Mouse (Mus musculus) stomach, postnatal 0 days (tissue): Measurements from ENCODE around the gene Sdf2l1. TPM values are rescaled to one million over a fixed set of nuclear protein-coding genes. Genes with fewer than 3 reads are reported as not detected.

Experiments
- ATAC-seq: fragments of 200-750 bp; cut with Nextera tagmentation; 2 replicates; pipeline ENCODE4 v1.8.0; 2017; ENCODE audit not compliant: low FRiP score, low TSS enrichment
- DNase-seq: peaks from one replicate; pipeline ENCODE4 v3.0.0-alpha.2; 2016; ENCODE audit warnings: low spot score
- H3K27ac ChIP-seq: fragments of 300-500 bp; sonication (generic); replicated peaks from 2 replicates; pipeline ENCODE4 v1.5.1; 2014; ENCODE audit warnings: mild to moderate bottlenecking, control low read depth
- H3K27me3 ChIP-seq: fragments of 300-500 bp; sonication (generic); 2 replicates; pipeline ENCODE4 v1.6.1; 2014; ENCODE audit warnings: low read length; ENCODE audit not compliant: control insufficient read depth, insufficient read depth
- H3K36me3 ChIP-seq: fragments of 300-500 bp; sonication (generic); 2 replicates; pipeline ENCODE4 v1.6.1; 2014; ENCODE audit warnings: low read length, mixed read lengths; ENCODE audit not compliant: control insufficient read depth, insufficient read depth
- H3K4me1 ChIP-seq: fragments of 300-500 bp; sonication (generic); replicated peaks from 2 replicates; pipeline ENCODE4 v1.6.1; 2014; ENCODE audit warnings: antibody characterized with exemption; ENCODE audit not compliant: control insufficient read depth, insufficient read depth
- H3K4me2 ChIP-seq: fragments of 300-500 bp; sonication (generic); replicated peaks from 2 replicates; pipeline ENCODE4 v1.6.1; 2014; ENCODE audit warnings: low read depth, mild to moderate bottlenecking, control low read depth, moderate library complexity
- H3K4me3 ChIP-seq: fragments of 300-500 bp; sonication (generic); 2 replicates; pipeline ENCODE4 v1.5.1; 2014; ENCODE audit warnings: low read depth, low read length, control low read depth
- H3K9ac ChIP-seq: fragments of 300-500 bp; sonication (generic); 2 replicates; pipeline ENCODE4 v1.6.1; 2014; ENCODE audit warnings: mild to moderate bottlenecking, low read length, control low read depth, mixed read lengths
- H3K9me3 ChIP-seq: fragments of 300-500 bp; sonication (generic); 2 replicates; pipeline ENCODE4 v1.6.1; 2016; ENCODE audit warnings: low read length; ENCODE audit not compliant: control insufficient read depth
- CTCF ChIP-seq: IDR thresholded peaks from 2 replicates; pipeline ENCODE4 v1.5.1; 2016; ENCODE audit warnings: antibody characterized with exemption, low read depth, mild to moderate bottlenecking, moderate library complexity
- EP300 ChIP-seq: optimal IDR thresholded peaks from 2 replicates; pipeline ENCODE3; 2016; ENCODE audit warnings: antibody characterized with exemption
- WGBS: fragments of 180-500 bp; shearing (Covaris S2); extraction: QIAGEN DNeasy Blood & Tissue Kit; methylation state at CpG from one replicate; pipeline ENCODE4 v1.1.7; 2014; 5-methylcytosine and 5-hydroxymethylcytosine counted together
- polyA plus RNA-seq: library from polyadenylated mRNA; unstranded; fragments of >200 nt; fragmentation: Nextera tagmentation; extraction: Ambion mirVana; gene quantifications from 2 replicates; pipeline ENCODE4 v1.2.1, GENCODE M21; 2015

Sdf2l1 gene
- polyA plus RNA-seq, 1 experiment from 2014 or later = 170 TPM

GRCm38 (mm10) chr16:17147391-17147929 lies 15.3 kb upstream of the Sdf2l1 start:
- ATAC-seq (peak; percentile 63), DNase-seq (peak; percentile 82)
- TF ChIP-seq CTCF = no peak
- no peak for TF ChIP-seq EP300
- peak overlapping the region; percentile 57 for H3K4me3 ChIP-seq
- no peaks in the 10 kb centered on the region for H3K9me3 ChIP-seq
- H3K4me1 ChIP-seq = 0 out of 2 replicates have a peak, but pooled peaks cover 4% of the 10 kb centered on the region
- under 1% methylated on average over 40 of the region's 41 CpGs for WGBS
- no peaks in the 10 kb centered on the region for H3K27me3 ChIP-seq
- H3K9ac ChIP-seq = peak overlapping the region; percentile 63
- H3K27ac ChIP-seq = peak overlapping the region; percentile 67; the same call in 1 of the 2 replicates
- peak overlapping the region; percentile 98 for H3K4me2 ChIP-seq
- H3K36me3 ChIP-seq = peaks cover 5% of the 10 kb centered on the region; the same call in 1 of the 2 replicates

- no peaks in the 10 kb centered on the region for H3K27me3 ChIP-seq
- H3K4me3 ChIP-seq = peak within 1 kb of the TSS; percentile 57
- H3K9me3 ChIP-seq = no peaks in the 10 kb centered on the region
- no peaks in the 10 kb centered on the region for H3K36me3 ChIP-seq
- DNase-seq = peak; percentile 90
- TF ChIP-seq EP300 (no peak), CTCF (peak; percentile 75)
- WGBS = 0% methylated on average over 34 of the region's 34 CpGs
- H3K9ac ChIP-seq = peak within 1 kb of the TSS; percentile 63
- peak; percentile 74 for ATAC-seq
- 0 out of 2 replicates have a peak, but pooled peaks cover 4% of the 10 kb centered on the region for H3K4me1 ChIP-seq
- H3K4me2 ChIP-seq = peak within 1 kb of the TSS; percentile 98
- H3K27ac ChIP-seq = peak within 1 kb of the TSS; percentile 67; the same call in 1 of the 2 replicates
Observed at GRCm38 (mm10) chr16:17146772-17147235, 14.6 kb upstream of the Sdf2l1 start, which contains the start of gene Ccdc116. Ccdc116 (minus strand) TSS chr16:17147229.

GRCm38 (mm10) chr16:17144339-17144738 lies 12.2 kb upstream of the Sdf2l1 start, which contains the start of gene Ydjc:
Ydjc (plus strand) TSS chr16:17144621.
- Histone ChIP-seq H3K4me3 (no peak within 1 kb of the TSS), H3K36me3 (no peaks in the 10 kb centered on the region), H3K9ac (no peak within 1 kb of the TSS), H3K27me3 (no peaks in the 10 kb centered on the region), H3K27ac (no peak within 1 kb of the TSS), H3K4me2 (no peak within 1 kb of the TSS), H3K4me1 (0 out of 2 replicates have a peak, but pooled peaks cover 4% of the 10 kb centered on the region), H3K9me3 (no peaks in the 10 kb centered on the region)
- no peak for ATAC-seq
- DNase-seq = no peak
- WGBS = 28% methylated on average over 7 of the region's 7 CpGs
- TF ChIP-seq CTCF (no peak), EP300 (no peak)

GRCm38 (mm10) chr16:17137355-17137754 lies 5.2 kb upstream of the Sdf2l1 start:
- 78% methylated on average over 15 of the region's 15 CpGs for WGBS
- ATAC-seq = no peak
- no peaks in the 10 kb centered on the region for H3K36me3 ChIP-seq

GRCm38 (mm10) chr16:17132906-17133200 lies 670 bp upstream of the Sdf2l1 start:
- ATAC-seq (no peak), DNase-seq (no peak)
- Histone ChIP-seq H3K9me3 (no peaks in the 10 kb centered on the region), H3K9ac (no peak overlapping the region), H3K4me3 (peak overlapping the region; percentile 76), H3K27ac (no peak overlapping the region), H3K4me1 (0 out of 2 replicates have a peak, but pooled peaks cover 2% of the 10 kb centered on the region), H3K36me3 (no peaks in the 10 kb centered on the region), H3K4me2 (peak overlapping the region; percentile 99), H3K27me3 (no peaks in the 10 kb centered on the region)
- TF ChIP-seq CTCF = no peak
- TF ChIP-seq EP300 = no peak
- 12% methylated on average over 7 of the region's 7 CpGs for WGBS

More at GRCm38 (mm10) chr16:17137355-17137754, 5.2 kb upstream of the Sdf2l1 start:
- Histone ChIP-seq H3K27me3 (no peaks in the 10 kb centered on the region), H3K4me2 (no peak overlapping the region), H3K9ac (no peak overlapping the region), H3K9me3 (no peaks in the 10 kb centered on the region), H3K27ac (no peak overlapping the region), H3K4me3 (no peak overlapping the region), H3K4me1 (no peaks in the 10 kb centered on the region)
- DNase-seq = no peak
- no peak for TF ChIP-seq CTCF
